Mouse (Mus musculus) liver, embryonic 16.5 days (tissue): ENCODE measurements around the gene Nfyc. TPM values are rescaled to one million over a fixed set of nuclear protein-coding genes. Genes with fewer than 3 reads are reported as not detected.
A peak's percentile ranks its signal among the peaks of the same experiment; 100 is the strongest.

ENCODE experiments used
- ATAC-seq: fragments of 200-750 bp; cut with Nextera tagmentation; 2 replicates; pipeline ENCODE4 v1.8.0; 2017; ENCODE audit warnings: low read depth, mild to moderate bottlenecking, moderate number of reproducible peaks, moderate library complexity
- H3K27ac ChIP-seq: fragments of 300-500 bp; sonication (generic); 2 replicates; pipeline ENCODE4 v1.5.1; 2014; ENCODE audit warnings: mild to moderate bottlenecking, low read length
- H3K27me3 ChIP-seq: fragments of 300-500 bp; sonication (generic); 2 replicates; pipeline ENCODE4 v1.6.1; 2014; ENCODE audit warnings: low read depth, low read length, mixed read lengths; ENCODE audit not compliant: control insufficient read depth, insufficient read depth
- H3K36me3 ChIP-seq: fragments of 300-500 bp; sonication (generic); 2 replicates; pipeline ENCODE4 v1.6.1; 2014; ENCODE audit warnings: mild to moderate bottlenecking; ENCODE audit not compliant: control insufficient read depth, insufficient read depth
- H3K4me1 ChIP-seq: fragments of 300-500 bp; sonication (generic); 2 replicates; pipeline ENCODE4 v1.6.1; 2014; ENCODE audit warnings: low read depth, low read length, mixed read lengths; ENCODE audit not compliant: control insufficient read depth
- H3K4me2 ChIP-seq: fragments of 300-500 bp; sonication (generic); 2 replicates; pipeline ENCODE4 v1.6.1; 2014; ENCODE audit warnings: low read depth, low read length, mixed read lengths
- H3K4me3 ChIP-seq: fragments of 300-500 bp; sonication (generic); 2 replicates; pipeline ENCODE4 v1.5.1; 2014; ENCODE audit warnings: low read depth, mild to moderate bottlenecking, low read length
- H3K9ac ChIP-seq: fragments of 300-500 bp; sonication (generic); 2 replicates; pipeline ENCODE4 v1.6.1; 2014; ENCODE audit warnings: low read depth, low read length
- H3K9me3 ChIP-seq: fragments of 300-500 bp; sonication (generic); replicated peaks from 2 replicates; pipeline ENCODE4 v1.6.1; 2016; ENCODE audit warnings: low read length; ENCODE audit not compliant: control insufficient read depth
- WGBS: fragments of 180-500 bp; shearing (Covaris S2); extraction: QIAGEN DNeasy Blood & Tissue Kit; methylation state at CpG from one replicate; pipeline ENCODE4 v1.1.7; 2014; ENCODE audit not compliant: insufficient replicate concordance; 5-methylcytosine and 5-hydroxymethylcytosine counted together
- polyA plus RNA-seq: library from polyadenylated mRNA; unstranded; fragments of >200 nt; fragmentation: Nextera tagmentation; extraction: Ambion mirVana; gene quantifications from 2 replicates; pipeline ENCODE4 v1.2.1, GENCODE M21; 2015

Gene Nfyc
- polyA plus RNA-seq, 1 experiment from 2014 or later, result 47.4 TPM

- peak; percentile 96 for ATAC-seq
- Histone ChIP-seq H3K27ac (peak overlapping the region; percentile 61), H3K4me2 (peak overlapping the region; percentile 53), H3K27me3 (no peaks in the 10 kb centered on the region), H3K4me1 (peaks cover 38% of the 10 kb centered on the region), H3K9me3 (no peaks in the 10 kb centered on the region), H3K4me3 (no peak overlapping the region), H3K9ac (peak overlapping the region; percentile 41; the same call in 1 of the 2 replicates), H3K36me3 (no peaks in the 10 kb centered on the region)
- WGBS, result 11% methylated on average over 7 of the region's 7 CpGs
Observed at GRCm38 (mm10) chr4:120844423-120845082, 13.2 kb upstream of the Nfyc start.

DNA sequence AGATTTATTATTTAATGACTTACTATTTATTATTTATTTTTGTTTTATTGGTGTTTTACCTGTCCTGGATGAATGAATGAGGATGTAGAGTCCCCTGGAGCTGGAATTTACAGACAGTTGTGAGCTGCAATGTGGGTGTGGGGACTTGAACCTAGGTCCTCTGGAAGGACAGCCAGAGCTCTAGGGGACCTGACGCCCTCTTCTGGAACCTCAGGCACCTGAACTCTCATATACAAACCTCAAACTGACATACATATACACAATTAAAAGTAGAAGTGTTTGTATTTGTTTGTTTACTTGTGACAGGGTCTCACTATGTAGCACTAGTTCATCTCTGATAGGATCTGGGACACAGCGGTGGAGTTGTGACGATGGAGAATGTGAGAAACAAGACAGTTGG lies 10.0 kb upstream of the Nfyc start:
- no peak for ATAC-seq
- Histone ChIP-seq H3K27me3 (no peaks in the 10 kb centered on the region), H3K9ac (no peak overlapping the region), H3K4me2 (no peak overlapping the region), H3K4me1 (peaks cover 30% of the 10 kb centered on the region), H3K9me3 (no peaks in the 10 kb centered on the region), H3K36me3 (no peaks in the 10 kb centered on the region), H3K27ac (no peak overlapping the region), H3K4me3 (no peak overlapping the region)
- WGBS, result 74% methylated on average over 3 of the region's 3 CpGs

DNA sequence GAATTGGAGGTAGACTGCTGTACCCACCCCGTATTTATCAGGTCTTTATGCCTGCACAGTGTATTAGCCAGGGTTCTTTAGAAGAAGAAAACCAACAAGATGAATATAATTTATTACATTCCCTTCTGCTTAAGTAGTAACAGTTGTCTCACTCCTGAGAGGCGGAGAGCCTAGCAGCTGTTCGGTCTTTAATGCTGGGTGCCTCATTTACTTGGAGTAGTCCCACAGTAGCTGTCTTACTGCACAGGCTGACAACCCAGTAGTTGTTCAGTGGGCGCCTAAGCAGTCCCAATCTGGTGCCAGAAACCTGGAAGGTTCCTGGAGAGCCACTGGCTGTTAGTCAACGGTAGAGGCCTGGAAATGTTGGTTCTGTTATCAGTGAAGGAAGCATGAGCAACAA lies 605 bp downstream of the Nfyc start:
- H3K4me3 ChIP-seq, result no peak overlapping the region
- no peaks in the 10 kb centered on the region for H3K9me3 ChIP-seq
- H3K4me1 ChIP-seq, result peaks cover 8% of the 10 kb centered on the region
- WGBS, result 63% methylated on average over 5 of the region's 5 CpGs
- H3K4me2 ChIP-seq, result no peak overlapping the region
- H3K27me3 ChIP-seq, result no peaks in the 10 kb centered on the region
- no peaks in the 10 kb centered on the region for H3K36me3 ChIP-seq
- H3K9ac ChIP-seq, result no peak overlapping the region
- H3K27ac ChIP-seq, result no peak overlapping the region
- ATAC-seq, result no peak

DNA sequence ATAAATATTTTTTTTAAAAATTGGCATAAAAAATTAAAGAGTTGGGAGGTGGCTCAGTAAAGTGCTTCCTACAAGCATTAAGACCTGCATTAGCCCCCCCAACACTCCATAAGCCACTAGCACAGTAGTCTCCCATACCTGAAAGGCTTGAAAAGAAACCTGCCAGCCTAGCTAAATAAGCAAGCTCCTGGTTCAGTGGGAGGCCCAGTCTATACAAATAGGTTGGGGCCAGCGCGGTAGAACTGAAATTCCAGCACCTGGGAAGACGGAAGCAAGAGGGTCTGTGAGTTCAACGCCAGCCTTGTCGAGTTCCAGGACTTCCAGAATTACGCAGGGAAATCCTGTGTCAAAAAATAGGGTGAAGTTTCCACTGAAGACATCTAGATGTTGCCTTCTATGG lies 5.0 kb downstream of the Nfyc start:
- H3K27me3 ChIP-seq, result no peaks in the 10 kb centered on the region
- H3K4me2 ChIP-seq, result peak overlapping the region; percentile 85
- ATAC-seq, result no peak
- no peaks in the 10 kb centered on the region for H3K9me3 ChIP-seq
- peak overlapping the region; percentile 90 for H3K4me3 ChIP-seq
- peak overlapping the region; percentile 97 for H3K27ac ChIP-seq
- peak overlapping the region; percentile 95 for H3K9ac ChIP-seq
- WGBS, result 86% methylated on average over 6 of the region's 6 CpGs
- peaks cover 21% of the 10 kb centered on the region for H3K4me1 ChIP-seq
- no peaks in the 10 kb centered on the region for H3K36me3 ChIP-seq

DNA sequence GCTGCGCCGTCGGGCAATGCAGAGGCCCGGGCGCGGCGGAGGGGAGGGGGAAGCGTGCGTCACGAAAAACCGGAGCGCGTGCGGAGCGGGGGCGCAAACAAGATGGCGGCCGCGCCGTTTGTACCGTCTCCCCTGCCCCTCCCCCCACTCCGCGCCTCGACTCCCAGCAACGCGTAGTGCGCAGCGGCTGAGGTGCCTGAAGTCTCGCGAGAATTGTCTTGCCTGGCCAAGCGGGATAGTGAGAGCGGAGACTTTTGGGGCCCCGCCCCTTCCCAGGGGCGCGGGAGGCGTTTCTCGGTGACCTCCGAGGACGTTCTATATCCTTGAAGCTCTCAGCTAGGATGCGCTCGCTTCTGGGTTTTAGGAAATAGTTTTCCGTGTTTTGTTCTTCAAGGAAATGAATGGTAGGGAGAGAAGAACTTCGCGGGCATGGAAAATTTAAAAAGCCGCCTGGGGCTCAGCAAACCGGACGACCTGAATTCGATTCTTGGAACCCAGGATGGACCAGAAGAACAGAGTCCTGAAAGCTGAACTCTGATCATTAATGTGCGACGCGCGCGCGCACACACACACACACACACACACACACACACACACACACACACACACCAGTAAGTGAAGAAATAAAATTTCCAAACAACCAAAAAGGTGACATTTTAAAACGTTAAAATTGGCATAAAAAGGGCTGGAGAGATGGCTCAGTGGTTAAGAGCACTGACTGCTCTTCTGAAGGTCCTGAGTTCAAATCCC lies 5.6 kb downstream of the Nfyc start:
- no peaks in the 10 kb centered on the region for H3K27me3 ChIP-seq
- peaks cover 21% of the 10 kb centered on the region for H3K4me1 ChIP-seq
- H3K9me3 ChIP-seq, result no peaks in the 10 kb centered on the region
- H3K4me2 ChIP-seq, result peak overlapping the region; percentile 85
- peak overlapping the region; percentile 95 for H3K9ac ChIP-seq
- peak; percentile 94 for ATAC-seq
- no peaks in the 10 kb centered on the region for H3K36me3 ChIP-seq
- peak overlapping the region; percentile 90 for H3K4me3 ChIP-seq
- under 1% methylated on average over 52 of the region's 55 CpGs for WGBS
- H3K27ac ChIP-seq, result peak overlapping the region; percentile 97

DNA sequence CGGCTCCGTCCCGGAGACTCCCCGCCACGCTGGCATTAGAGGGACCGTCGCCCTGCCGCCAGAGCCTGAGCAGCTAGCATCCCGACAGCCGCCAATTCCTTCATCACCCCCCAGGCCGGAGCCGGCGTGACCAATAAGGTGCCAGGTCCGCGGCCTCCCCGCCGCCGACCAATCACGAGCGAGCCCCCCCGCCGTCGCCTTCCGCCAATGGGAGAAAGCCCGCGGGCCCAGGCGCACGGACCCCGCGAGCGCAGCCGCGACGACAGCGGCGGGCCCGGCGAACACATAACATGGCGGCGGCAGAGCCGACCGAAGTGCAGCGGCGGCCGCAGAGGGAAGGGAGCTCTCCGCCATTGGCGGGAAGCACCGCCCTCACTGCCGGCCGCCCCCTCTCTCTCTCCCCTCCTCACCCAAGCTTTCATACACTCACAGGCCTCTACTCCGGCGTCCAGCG lies 6.2 kb downstream of the Nfyc start:
- H3K4me1 ChIP-seq, result peaks cover 21% of the 10 kb centered on the region
- H3K4me3 ChIP-seq, result peak overlapping the region; percentile 90
- H3K9me3 ChIP-seq, result no peaks in the 10 kb centered on the region
- under 1% methylated on average over 51 of the region's 53 CpGs for WGBS
- peak; percentile 94 for ATAC-seq
- peak overlapping the region; percentile 85 for H3K4me2 ChIP-seq
- H3K27me3 ChIP-seq, result no peaks in the 10 kb centered on the region
- peak overlapping the region; percentile 97 for H3K27ac ChIP-seq
- no peaks in the 10 kb centered on the region for H3K36me3 ChIP-seq
- peak overlapping the region; percentile 95 for H3K9ac ChIP-seq

DNA sequence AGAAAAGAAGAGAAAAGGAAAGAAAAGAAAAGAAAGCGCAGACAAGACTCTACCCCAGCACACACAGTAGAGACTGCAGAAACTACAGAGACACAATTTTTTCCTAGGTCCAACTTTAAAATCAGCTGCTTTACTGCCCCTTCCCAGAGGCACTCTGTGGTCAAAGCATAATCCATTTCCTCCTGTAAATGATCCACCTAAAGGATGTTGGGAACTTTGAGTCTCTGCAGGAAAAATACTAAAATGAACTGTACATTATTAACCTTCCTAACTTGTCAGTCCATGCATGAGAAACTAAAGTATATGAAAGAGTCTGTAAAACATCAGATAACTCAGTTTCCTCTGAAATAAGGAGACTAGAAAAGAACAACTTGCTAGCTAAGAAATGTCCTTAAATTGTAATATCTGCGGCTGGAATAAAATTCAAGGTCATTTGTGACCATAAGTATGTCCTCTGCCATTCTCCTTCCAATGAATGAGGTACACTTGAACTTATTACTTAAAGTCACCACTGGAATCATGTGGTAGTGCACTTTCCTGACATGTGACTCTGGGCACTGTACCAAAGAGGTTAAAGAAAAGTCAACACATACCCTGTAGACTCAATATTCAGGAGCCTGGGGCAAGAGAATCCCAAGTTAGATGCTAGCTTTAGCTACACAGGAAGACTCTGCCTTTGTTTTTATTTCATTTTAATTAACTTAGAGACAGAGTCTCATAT lies 9.0 kb downstream of the Nfyc start:
- Histone ChIP-seq H3K27ac (no peak overlapping the region), H3K4me1 (peaks cover 25% of the 10 kb centered on the region)

DNA sequence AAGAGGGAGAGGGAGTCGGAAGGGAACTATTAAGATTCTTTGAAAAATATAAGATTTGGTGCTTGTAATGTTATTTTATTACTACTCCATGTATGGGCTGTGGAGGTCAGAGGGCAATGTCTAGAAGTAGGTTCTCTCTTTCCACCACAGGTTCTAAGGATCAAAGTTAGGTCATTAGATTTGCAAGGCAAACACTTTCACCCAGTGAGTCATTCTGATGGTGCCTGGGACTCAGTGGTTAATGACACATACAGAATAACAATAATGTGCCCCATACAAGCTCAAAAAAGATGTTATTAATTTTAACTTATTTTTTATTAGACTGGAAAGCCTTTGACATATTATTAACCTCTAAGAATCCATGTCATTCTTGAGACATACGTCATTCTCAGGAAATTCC lies 11.5 kb downstream of the Nfyc start:
- H3K27ac ChIP-seq, result no peak overlapping the region
- no peaks in the 10 kb centered on the region for H3K9me3 ChIP-seq
- H3K9ac ChIP-seq, result no peak overlapping the region
- no peak for ATAC-seq
- H3K27me3 ChIP-seq, result no peaks in the 10 kb centered on the region
- 83% methylated on average over 2 of the region's 2 CpGs for WGBS
- H3K36me3 ChIP-seq, result no peaks in the 10 kb centered on the region
- H3K4me2 ChIP-seq, result no peak overlapping the region
- no peak overlapping the region for H3K4me3 ChIP-seq
- peaks cover 29% of the 10 kb centered on the region for H3K4me1 ChIP-seq

More for the DNA sequence above, 9.0 kb downstream of the Nfyc start:
- Histone ChIP-seq H3K4me2 (no peak overlapping the region), H3K9me3 (no peaks in the 10 kb centered on the region), H3K9ac (no peak overlapping the region), H3K27me3 (no peaks in the 10 kb centered on the region), H3K4me3 (no peak overlapping the region), H3K36me3 (no peaks in the 10 kb centered on the region)
- 89% methylated on average over 2 of the region's 2 CpGs for WGBS
- no peak for ATAC-seq
